17 mouse cellular contexts compared by ENCODE assay signal in genomic region chr19:41100863-41101262, GRCm38 (mm10). TPM values are rescaled to one million over a fixed set of nuclear protein-coding genes. Genes with fewer than 3 reads are reported as not detected.
A peak's percentile ranks its signal among the peaks of the same experiment; 100 is the strongest.
DNase-seq lines count a peak whose midpoint lies in the region; ATAC-seq lines count a peak whose summit lies in the region.
"Had no signal": no experiment of that assay in that cellular context is flagged by ENCODE, and none has a peak within 500 bp of the region (broad histone marks: within the 10 kb centered on the region; RNA-seq: fewer than 3 reads in every experiment).

No protein-coding gene starts in this region.

- H3K27me3 ChIP-seq in hindbrain, embryonic 15.5 days = peaks cover 7% of the 10 kb centered on the region
- no peaks in the 10 kb centered on the region for H3K27me3 ChIP-seq in hindbrain, embryonic 11.5 days (ENCODE audit: control insufficient read depth, insufficient read depth, low read length)
- H3K27me3 ChIP-seq in midbrain, embryonic 16.5 days (ENCODE audit: control insufficient read depth, insufficient read depth, low read depth, low read length) = no peaks in the 10 kb centered on the region; the same call in 1 of the 2 replicates

- ATAC-seq in hindbrain, embryonic 15.5 days (ENCODE audit: low FRiP score, low read depth) = peak; percentile 35
- ATAC-seq in hindbrain, embryonic 11.5 days (ENCODE audit: low FRiP score) = no peak
- peak; percentile 29; the same call in 1 of the 2 replicates for ATAC-seq in midbrain, embryonic 16.5 days
- no peak for ATAC-seq in erythroblast, adult 5-6 weeks (replicated peaks; ENCODE audit: low FRiP score, poor library complexity, severe bottlenecking)
- ATAC-seq: activated CD4-positive, CD25-positive, alpha-beta regulatory T cell, adult 4 months had no signal

- H3K9ac ChIP-seq in hindbrain, embryonic 15.5 days = no peak overlapping the region
- H3K9ac ChIP-seq in hindbrain, embryonic 11.5 days (ENCODE audit: low read depth, low read length) = no peak overlapping the region
- no peak overlapping the region for H3K9ac ChIP-seq in midbrain, embryonic 16.5 days (ENCODE audit: low read depth, low read length)
- H3K9ac ChIP-seq: embryonic facial prominence, embryonic 12.5 days had no signal

- no peaks in the 10 kb centered on the region for H3K36me3 ChIP-seq in hindbrain, embryonic 15.5 days
- H3K36me3 ChIP-seq in hindbrain, embryonic 11.5 days (ENCODE audit: control insufficient read depth, insufficient read depth, low read length) = no peaks in the 10 kb centered on the region
- no peaks in the 10 kb centered on the region for H3K36me3 ChIP-seq in midbrain, embryonic 16.5 days (ENCODE audit: control insufficient read depth, insufficient read depth, low read length)
- H3K36me3 ChIP-seq: embryonic facial prominence, embryonic 12.5 days had no signal

- no peaks in the 10 kb centered on the region for H3K9me3 ChIP-seq in hindbrain, embryonic 15.5 days
- no peaks in the 10 kb centered on the region for H3K9me3 ChIP-seq in hindbrain, embryonic 11.5 days (ENCODE audit: control insufficient read depth, low read length)
- H3K9me3 ChIP-seq in midbrain, embryonic 16.5 days (replicated peaks; ENCODE audit: control insufficient read depth, low read length, poor library complexity, severe bottlenecking) = no peaks in the 10 kb centered on the region
- H3K9me3 ChIP-seq: embryonic facial prominence, embryonic 12.5 days had no signal

- no peak overlapping the region for H3K4me3 ChIP-seq in hindbrain, embryonic 15.5 days
- no peak overlapping the region for H3K4me3 ChIP-seq in hindbrain, embryonic 11.5 days (ENCODE audit: low read depth, low read length)
- no peak overlapping the region for H3K4me3 ChIP-seq in midbrain, embryonic 16.5 days (ENCODE audit: low read depth, low read length)
- H3K4me3 ChIP-seq: embryonic facial prominence, embryonic 12.5 days had no signal

- no peak overlapping the region for H3K27ac ChIP-seq in hindbrain, embryonic 15.5 days (replicated peaks)
- no peak overlapping the region for H3K27ac ChIP-seq in hindbrain, embryonic 11.5 days (ENCODE audit: low read depth, low read length)
- H3K27ac ChIP-seq in midbrain, embryonic 16.5 days (ENCODE audit: low read length) = no peak overlapping the region
- H3K27ac ChIP-seq: embryonic facial prominence, embryonic 12.5 days; macrophage had no signal

- no peak for DNase-seq in hindbrain, embryonic 11.5 days (ENCODE audit: low spot score)
- peak; percentile 56 for DNase-seq in cerebellum, adult 11 months
- peak; percentile 79 for DNase-seq in cerebellum, adult 9-11 months
- no peak for DNase-seq in right cerebral cortex, postnatal 14 days
- DNase-seq: kidney, postnatal 25 days had no signal

- peaks cover 11% of the 10 kb centered on the region for H3K4me1 ChIP-seq in hindbrain, embryonic 15.5 days (replicated peaks)
- no peaks in the 10 kb centered on the region for H3K4me1 ChIP-seq in hindbrain, embryonic 11.5 days (replicated peaks; ENCODE audit: control insufficient read depth, insufficient read depth, low read length)
- no peaks in the 10 kb centered on the region for H3K4me1 ChIP-seq in midbrain, embryonic 16.5 days (ENCODE audit: control insufficient read depth, insufficient read depth, low read length)
- H3K4me1 ChIP-seq: embryonic facial prominence, embryonic 12.5 days had no signal

- H3K4me2 ChIP-seq in hindbrain, embryonic 15.5 days = no peak overlapping the region
- H3K4me2 ChIP-seq in hindbrain, embryonic 11.5 days (replicated peaks; ENCODE audit: low read depth, low read length) = no peak overlapping the region
- H3K4me2 ChIP-seq in midbrain, embryonic 16.5 days (ENCODE audit: low read length) = no peak overlapping the region
- H3K4me2 ChIP-seq: embryonic facial prominence, embryonic 12.5 days had no signal

- WGBS in hindbrain, embryonic 15.5 days = 70% methylated on average over 7 of the region's 7 CpGs
- WGBS in hindbrain, embryonic 11.5 days = 92% methylated on average over 7 of the region's 7 CpGs
- WGBS in midbrain, embryonic 16.5 days = 81% methylated on average over 7 of the region's 7 CpGs

RNA-seq across cellular contexts. Expression of gene Opalin, which starts 23.9 kb away (rescaled TPM):
- polyA plus RNA-seq in hindbrain, embryonic 15.5 days (2015; fragmentation: Nextera tagmentation; extraction: Ambion mirVana) = not detected in 2 replicates
- polyA plus RNA-seq in hindbrain, embryonic 11.5 days (2014; fragmentation: Nextera tagmentation; extraction: Ambion mirVana) = not detected in 2 replicates
- not detected in 2 replicates for polyA plus RNA-seq in midbrain, embryonic 16.5 days (2015; fragmentation: Nextera tagmentation; extraction: Ambion mirVana)
- total RNA-seq in erythroblast, adult 5-6 weeks (2015; ENCODE audit: low replicate concordance) = not detected in 2 replicates
- not detected in 2 replicates for total RNA-seq in erythroblast, adult 5-6 weeks (2017; ENCODE audit: low replicate concordance)
- total RNA-seq: adrenal gland, postnatal 36 days; gastrocnemius, postnatal 36 days had no signal
- polyA plus RNA-seq: embryonic facial prominence, embryonic 12.5 days; heart, embryonic 16.5 days; intestine, embryonic 14.5 days; limb, embryonic 11.5 days; liver, embryonic 16.5 days; macrophage had no signal

Comparison
In these comparisons a context has a peak if more than half of its experiments do, and no peak if none do; other contexts are left out.
1. ATAC-seq: peak in hindbrain, embryonic 15.5 days (single experiment) and midbrain, embryonic 16.5 days (single experiment); none in hindbrain, embryonic 11.5 days (single experiment) and erythroblast, adult 5-6 weeks (single experiment).
2. DNase-seq: peak in cerebellum, adult 11 months (single experiment) and cerebellum, adult 9-11 months (single experiment); none in hindbrain, embryonic 11.5 days (single experiment) and right cerebral cortex, postnatal 14 days (single experiment).